Mouse (Mus musculus) CH12.LX (cell line): ENCODE measurements around the gene Klhl23. TPM values are rescaled to one million over a fixed set of nuclear protein-coding genes. Genes with fewer than 3 reads are reported as not detected.
A peak's percentile ranks its signal among the peaks of the same experiment; 100 is the strongest.

Experiments used
- DNase-seq: peaks from one replicate; pipeline ENCODE4 v3.0.0-alpha.2; 2013; ENCODE audit errors: extremely low read depth
- H3K27ac ChIP-seq: 2 replicates; pipeline ENCODE4 v1.5.1; 2012; ENCODE audit warnings: low read depth, mild to moderate bottlenecking, control low read depth, moderate library complexity; ENCODE audit not compliant: insufficient read depth
- H3K27me3 ChIP-seq: replicated peaks from 2 replicates; pipeline ENCODE3; 2012; ENCODE audit warnings: inconsistent platforms
- H3K36me3 ChIP-seq, 2 experiments: replicated peaks in 1 of 2; 2 replicates each; pipeline versions ENCODE3 to v1.6.1; 2012; ENCODE audit warnings: inconsistent platforms in 1 of 2, low read length in 1 of 2, mild to moderate bottlenecking in 1 of 2, mixed read lengths in 1 of 2, moderate library complexity in 1 of 2; ENCODE audit not compliant: control insufficient read depth in 1 of 2, insufficient read depth in 1 of 2
- H3K4me1 ChIP-seq, 2 experiments: 2 replicates each; pipeline ENCODE4 v1.6.1; 2012; ENCODE audit warnings: inconsistent platforms in 1 of 2, moderate library complexity in 1 of 2; ENCODE audit not compliant: insufficient read depth in 2 of 2, control insufficient read depth in 1 of 2
- H3K4me2 ChIP-seq: 2 replicates; pipeline ENCODE4 v1.6.1; 2012; ENCODE audit warnings: low read depth, mild to moderate bottlenecking, control low read depth; ENCODE audit not compliant: poor library complexity, insufficient read depth, severe bottlenecking
- H3K4me3 ChIP-seq, 3 experiments: fragments of 150-350 bp in 1 of 3; sonication (generic) in 1 of 3; replicated peaks in 1 of 3; 2 replicates each; pipeline versions ENCODE3 to v1.5.1; 2011 to 2012; ENCODE audit warnings: low read depth in 2 of 3, low read length in 2 of 3, mild to moderate bottlenecking in 2 of 3, moderate library complexity in 2 of 3, control low read depth in 1 of 3, improper control_type of control experiment in 1 of 3, inconsistent platforms in 1 of 3, mixed read lengths in 1 of 3; ENCODE audit not compliant: poor library complexity in 1 of 3
- H3K79me2 ChIP-seq: replicated peaks from 2 replicates; pipeline ENCODE4 v1.6.1; 2012; ENCODE audit warnings: mild to moderate bottlenecking, moderate library complexity; ENCODE audit not compliant: control insufficient read depth, poor library complexity, insufficient read depth, severe bottlenecking; ENCODE audit errors: extremely low read depth
- H3K9ac ChIP-seq: 2 replicates; pipeline ENCODE4 v1.6.1; 2012; ENCODE audit warnings: low read depth, mild to moderate bottlenecking, control low read depth, moderate library complexity; ENCODE audit not compliant: insufficient read depth
- H3K9me3 ChIP-seq: replicated peaks from 2 replicates; pipeline ENCODE3; 2012; ENCODE audit warnings: low read length, inconsistent platforms, mixed read lengths
- BHLHE40 ChIP-seq: IDR thresholded peaks from 2 replicates; pipeline ENCODE4 v1.6.1; 2011; ENCODE audit warnings: mild to moderate bottlenecking, low read depth, low read length, improper control_type of control experiment
- CHD1 ChIP-seq: IDR thresholded peaks from 2 replicates; pipeline ENCODE4 v1.6.1; 2012; ENCODE audit warnings: low read depth, low read length, improper control_type of control experiment, inconsistent platforms
- CTCF ChIP-seq, 2 experiments: IDR thresholded peaks in 1 of 2; conservative IDR thresholded peaks in 1 of 2; 2 replicates each; pipeline ENCODE4 v1.5.1; 2011 to 2012; ENCODE audit warnings: low read depth in 2 of 2, low read length in 2 of 2, improper control_type of control experiment in 1 of 2, inconsistent platforms in 1 of 2, mild to moderate bottlenecking in 1 of 2, moderate library complexity in 1 of 2
- E2F4 ChIP-seq: IDR thresholded peaks from 2 replicates; pipeline ENCODE4 v1.6.1; 2011; ENCODE audit warnings: low read depth, low read length, improper control_type of control experiment; ENCODE audit not compliant: insufficient replicate concordance
- ELF1 ChIP-seq: IDR thresholded peaks from 2 replicates; pipeline ENCODE4 v1.6.1; 2014; ENCODE audit warnings: low read depth, mild to moderate bottlenecking, inconsistent platforms, low read length, improper control_type of control experiment
- EP300 ChIP-seq: IDR thresholded peaks from 2 replicates; pipeline ENCODE4 v1.6.1; 2011; ENCODE audit warnings: low read length, improper control_type of control experiment
- ETS1 ChIP-seq: conservative IDR thresholded peaks from 2 replicates; pipeline ENCODE4 v1.6.1; 2012; ENCODE audit warnings: low read depth, mild to moderate bottlenecking, inconsistent platforms, low read length, improper control_type of control experiment, moderate library complexity
- GABPA ChIP-seq: IDR thresholded peaks from 2 replicates; pipeline ENCODE4 v1.6.1; 2012; ENCODE audit warnings: low read depth, low read length, improper control_type of control experiment, inconsistent platforms; ENCODE audit not compliant: insufficient replicate concordance
- HCFC1 ChIP-seq: IDR thresholded peaks from 2 replicates; pipeline ENCODE4 v1.6.1; 2012; ENCODE audit warnings: low read depth, mild to moderate bottlenecking, inconsistent platforms, low read length, improper control_type of control experiment
- IRF4 ChIP-seq: IDR thresholded peaks from 2 replicates; pipeline ENCODE4 v1.6.1; 2014; ENCODE audit warnings: low read depth, mild to moderate bottlenecking, inconsistent platforms, low read length, improper control_type of control experiment
- JUN ChIP-seq: IDR thresholded peaks from 2 replicates; pipeline ENCODE4 v1.6.1; 2011; ENCODE audit warnings: low read depth, mild to moderate bottlenecking, low read length, improper control_type of control experiment, moderate library complexity; ENCODE audit not compliant: insufficient read depth
- JUND ChIP-seq: conservative IDR thresholded peaks from 2 replicates; pipeline ENCODE4 v1.6.1; 2011; ENCODE audit warnings: low read depth, low read length, improper control_type of control experiment
- KAT2A ChIP-seq: IDR thresholded peaks from 2 replicates; pipeline ENCODE4 v1.6.1; 2012; ENCODE audit warnings: low read length, improper control_type of control experiment, inconsistent platforms; ENCODE audit not compliant: insufficient replicate concordance
- MAFK ChIP-seq: IDR thresholded peaks from 2 replicates; pipeline ENCODE4 v1.6.1; 2011; ENCODE audit warnings: low read length, improper control_type of control experiment; ENCODE audit not compliant: insufficient replicate concordance
- MAX ChIP-seq: IDR thresholded peaks from 2 replicates; pipeline ENCODE4 v1.6.1; 2011; ENCODE audit warnings: low read length, improper control_type of control experiment
- MAZ ChIP-seq: IDR thresholded peaks from 2 replicates; pipeline ENCODE4 v1.6.1; 2012; ENCODE audit warnings: low read depth, mild to moderate bottlenecking, inconsistent platforms, low read length, improper control_type of control experiment, moderate library complexity
- MXI1 ChIP-seq: IDR thresholded peaks from 2 replicates; pipeline ENCODE4 v1.6.1; 2011; ENCODE audit warnings: mild to moderate bottlenecking, low read depth, low read length, improper control_type of control experiment
- MYC ChIP-seq: IDR thresholded peaks from 2 replicates; pipeline ENCODE4 v1.6.1; 2011; ENCODE audit warnings: low read depth, mild to moderate bottlenecking, improper control_type of control experiment, low read length
- NELFE ChIP-seq: IDR thresholded peaks from 2 replicates; pipeline ENCODE4 v1.6.1; 2011; ENCODE audit warnings: low read depth, low read length, improper control_type of control experiment
- PAX5 ChIP-seq: IDR thresholded peaks from 2 replicates; pipeline ENCODE4 v1.6.1; 2012; ENCODE audit warnings: low read length, inconsistent platforms, mixed read lengths
- POLR2A ChIP-seq: IDR thresholded peaks from 2 replicates; pipeline ENCODE4 v1.6.1; 2011; ENCODE audit warnings: low read depth, mild to moderate bottlenecking, improper control_type of control experiment, low read length
- POLR2AphosphoS2 ChIP-seq: IDR thresholded peaks from 2 replicates; pipeline ENCODE4 v1.6.1; 2011; ENCODE audit warnings: low read depth, low read length, improper control_type of control experiment
- RCOR1 ChIP-seq: conservative IDR thresholded peaks from 2 replicates; pipeline ENCODE4 v1.6.1; 2012; ENCODE audit warnings: low read depth, mild to moderate bottlenecking, inconsistent platforms, low read length, improper control_type of control experiment
- SIN3A ChIP-seq: IDR thresholded peaks from 2 replicates; pipeline ENCODE4 v1.6.1; 2012; ENCODE audit warnings: low read length, improper control_type of control experiment, inconsistent platforms
- SMC3 ChIP-seq: IDR thresholded peaks from 2 replicates; pipeline ENCODE4 v1.6.1; 2011; ENCODE audit warnings: low read depth, low read length, improper control_type of control experiment
- TBP ChIP-seq: conservative IDR thresholded peaks from 2 replicates; pipeline ENCODE4 v1.6.1; 2011; ENCODE audit warnings: low read depth, low read length, improper control_type of control experiment
- TCF12 ChIP-seq: IDR thresholded peaks from 2 replicates; pipeline ENCODE4 v1.6.1; 2014; ENCODE audit warnings: low read depth, mild to moderate bottlenecking, inconsistent platforms, low read length, improper control_type of control experiment
- UBTF ChIP-seq: IDR thresholded peaks from 2 replicates; pipeline ENCODE4 v1.6.1; 2012; ENCODE audit warnings: low read depth, mild to moderate bottlenecking, inconsistent platforms, low read length, improper control_type of control experiment, moderate library complexity
- USF1 ChIP-seq: IDR thresholded peaks from 2 replicates; pipeline ENCODE4 v1.6.1; 2014; ENCODE audit warnings: low read depth, mild to moderate bottlenecking, inconsistent platforms, low read length, improper control_type of control experiment
- USF2 ChIP-seq: conservative IDR thresholded peaks from 2 replicates; pipeline ENCODE4 v1.6.1; 2011; ENCODE audit warnings: low read depth, low read length, improper control_type of control experiment
- ZC3H11A ChIP-seq: IDR thresholded peaks from 2 replicates; pipeline ENCODE4 v1.6.1; 2012; ENCODE audit warnings: low read depth, mild to moderate bottlenecking, inconsistent platforms, low read length, improper control_type of control experiment
- ZKSCAN1 ChIP-seq: IDR thresholded peaks from 2 replicates; pipeline ENCODE4 v1.6.1; 2012; ENCODE audit warnings: low read depth, inconsistent platforms, low read length, improper control_type of control experiment, borderline replicate concordance
- ZMIZ1 ChIP-seq: IDR thresholded peaks from 2 replicates; pipeline ENCODE4 v1.6.1; 2012; ENCODE audit warnings: low read depth, mild to moderate bottlenecking, inconsistent platforms, low read length, improper control_type of control experiment
- ZNF384 ChIP-seq: IDR thresholded peaks from 2 replicates; pipeline ENCODE4 v1.6.1; 2012; ENCODE audit warnings: low read depth, low read length, improper control_type of control experiment, inconsistent platforms
- dilution Hi-C: fragments of 300-500 bp; cut with MboI; formaldehyde crosslinking; loops from 2 replicates; pipeline ENCODE4 v1.14.3; 2020; ENCODE audit warnings: low sequenced_read_pairs; ENCODE audit not compliant: extremely low pct_unique_long_range_greater_than_20kb, extremely low pct_ligation_motif_present
- in situ Hi-C: fragments of 300-500 bp; cut with MboI; formaldehyde crosslinking; loops from 3 replicates; pipeline ENCODE4 v1.14.3; 2019; ENCODE audit warnings: low sequenced_read_pairs, low pct_ligation_motif_present, low pct_unique_long_range_greater_than_20kb, mixed read lengths
- polyA plus RNA-seq: library from polyadenylated mRNA; unstranded; fragments of >175 nt; gene quantifications from 2 replicates; pipeline ENCODE4 v1.2.1, GENCODE M21; 2012; ENCODE audit warnings: low read depth; ENCODE audit not compliant: insufficient read length
- total RNA-seq, 2 experiments: library from RNA; depleted of rRNA; stranded (reverse); fragments of 300-350 nt in 1 of 2; fragments of >200 nt in 1 of 2; gene quantifications; 2 replicates each; pipeline ENCODE4 v1.2.3; 2012 to 2014

Gene Klhl23
- total and polyA plus RNA-seq, 3 experiments, result 0.05 to 0.34 (median 0.09) TPM

DNA sequence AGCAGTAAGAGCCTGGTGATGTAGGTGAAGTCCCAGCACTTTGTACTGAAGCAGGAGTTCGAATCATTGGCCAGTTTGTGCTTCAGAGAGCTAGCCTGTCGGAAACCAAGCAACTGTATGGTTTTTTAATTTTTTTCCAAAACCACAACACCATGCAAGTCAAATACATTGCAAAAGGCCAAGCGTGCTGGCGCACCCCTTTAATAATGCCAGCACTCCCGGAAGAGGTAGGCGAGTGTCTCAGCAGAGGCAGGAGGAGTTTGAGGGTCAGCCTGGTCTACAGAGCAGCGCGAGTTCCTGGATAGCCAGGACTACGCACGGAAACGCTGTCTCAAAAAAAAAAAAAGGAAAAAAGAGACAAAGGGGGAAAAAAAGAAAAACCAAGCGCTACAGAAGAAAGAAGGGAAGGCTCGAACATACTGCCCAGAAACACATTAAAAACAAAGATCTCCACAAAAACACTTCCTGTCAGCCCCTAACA, 39.3 kb downstream of the Klhl23 start:
- dilution Hi-C loops, result no loop called here
- H3K79me2 ChIP-seq, result peaks cover 36% of the 10 kb centered on the region

DNA sequence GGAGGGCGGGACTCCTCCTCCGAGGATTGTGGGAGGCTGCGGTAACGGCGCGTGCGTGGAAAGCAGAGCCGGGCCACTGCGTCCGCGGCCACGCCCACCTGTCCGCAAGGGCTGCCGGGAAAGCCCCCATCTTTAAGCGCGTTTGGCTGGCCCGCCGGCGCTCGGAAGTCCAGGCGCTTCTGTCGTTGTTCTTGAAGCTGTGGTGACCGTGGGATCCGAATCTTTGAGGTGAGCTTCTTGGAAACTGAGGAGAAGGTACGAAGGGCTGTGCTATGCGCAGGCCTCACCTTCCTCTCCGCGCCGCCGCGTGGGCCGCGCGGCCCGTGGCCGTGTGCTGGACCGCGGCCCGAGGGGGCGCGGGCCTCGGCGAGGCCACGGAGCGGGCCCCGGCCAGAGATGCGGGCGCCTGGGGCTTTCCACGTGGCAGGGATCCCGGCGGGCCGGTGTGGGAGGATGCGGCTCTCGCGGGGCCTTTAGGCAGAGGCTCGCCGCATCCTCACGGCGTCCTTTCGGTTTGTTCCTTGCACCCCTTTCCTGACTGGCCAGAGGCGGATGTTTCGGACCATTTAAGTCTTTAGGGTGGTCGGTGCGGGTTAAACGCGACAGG, 39.8 kb downstream of the Klhl23 start, which contains the start of gene Ssb:
TSS of gene Ssb (plus strand) at position 78 of the 607 bp plus-strand sequence.
- in situ Hi-C loops, result no loop called here
- dilution Hi-C loops, result no loop called here
- peak within 1 kb of the TSS; percentile 80 to 96 (median 92) for H3K4me3 ChIP-seq
- TF ChIP-seq MAX (no peak), E2F4 (no peak), TBP (peak; percentile 69), MAFK (no peak), ETS1 (no peak), GABPA (no peak), POLR2AphosphoS2 (peak; percentile 73; the same call in 1 of the 2 replicates), ZC3H11A (no peak), CHD1 (no peak; the same call in 1 of the 2 replicates), PAX5 (no peak), USF1 (no peak), ZKSCAN1 (no peak), SMC3 (no peak), UBTF (no peak; the same call in 1 of the 2 replicates), NELFE (peak; percentile 97), HCFC1 (peak; percentile 68), CTCF (conservative IDR thresholded peaks at IDR 0.05 in 1 of 2, IDR thresholded peaks at IDR 0.05 in 1 of 2; ENCODE audit: low read depth in 2 of 2, low read length in 2 of 2) (no peak), IRF4 (0 out of 2 replicates have a peak, but pooled peaks have one; percentile 4)

More for the DNA sequence above, 39.3 kb downstream of the Klhl23 start:
- H3K4me2 ChIP-seq, result peak overlapping the region; percentile 80
- no peaks in the 10 kb centered on the region for H3K27me3 ChIP-seq
- H3K9me3 ChIP-seq, result no peaks in the 10 kb centered on the region
- TF ChIP-seq ETS1 (no peak), RCOR1 (no peak), JUND (no peak), ZC3H11A (no peak), POLR2AphosphoS2 (no peak), USF1 (no peak), PAX5 (no peak), MYC (no peak; the same call in 1 of the 2 replicates), MAZ (peak; percentile 69), ZMIZ1 (no peak), NELFE (no peak), TCF12 (no peak; the same call in 1 of the 2 replicates), GABPA (no peak), SIN3A (peak; percentile 55; the same call in 1 of the 2 replicates), EP300 (0 out of 2 replicates have a peak, but pooled peaks have one; percentile 13), KAT2A (no peak), CTCF (conservative IDR thresholded peaks at IDR 0.05 in 1 of 2, IDR thresholded peaks at IDR 0.05 in 1 of 2; ENCODE audit: low read depth in 2 of 2, low read length in 2 of 2) (no peak), SMC3 (no peak), BHLHE40 (peak; percentile 42), E2F4 (0 out of 2 replicates have a peak, but pooled peaks have one; percentile 48), MAX (no peak), ELF1 (peak; percentile 78), IRF4 (0 out of 2 replicates have a peak, but pooled peaks have one; percentile 7), MXI1 (no peak), POLR2A (no peak), MAFK (no peak), USF2 (no peak), TBP (peak; percentile 73; the same call in 1 of the 2 replicates), CHD1 (no peak), JUN (no peak), ZKSCAN1 (no peak), ZNF384 (peak; percentile 84), HCFC1 (no peak)
- TF ChIP-seq, all 38 proteins: peak for 9
- peaks cover 0 to 23% of the 10 kb centered on the region in 2 experiments; a peak in 3 of 4 replicates for H3K4me1 ChIP-seq
- peaks cover 0 to 11% of the 10 kb centered on the region in 2 experiments for H3K36me3 ChIP-seq
- in situ Hi-C loops, result no loop called here
- H3K27ac ChIP-seq, result peak overlapping the region; percentile 45; the same call in 1 of the 2 replicates
- H3K4me3 ChIP-seq, result peak overlapping the region; percentile 64 to 96 (median 66)
- DNase-seq, result peak; percentile 44
- H3K9ac ChIP-seq, result peak overlapping the region; percentile 76

More for the DNA sequence above, 39.8 kb downstream of the Klhl23 start, which contains the start of gene Ssb:
- Histone ChIP-seq H3K79me2 (peaks cover 36% of the 10 kb centered on the region), H3K4me1 (peaks cover 0 to 23% of the 10 kb centered on the region in 2 experiments; a peak in 3 of 4 replicates), H3K9me3 (no peaks in the 10 kb centered on the region), H3K4me2 (peak within 1 kb of the TSS; percentile 80), H3K36me3 (peaks cover 2 to 14% of the 10 kb centered on the region in 2 experiments), H3K27me3 (no peaks in the 10 kb centered on the region), H3K9ac (peak within 1 kb of the TSS; percentile 100), H3K27ac (peak within 1 kb of the TSS; percentile 81)
- peak; percentile 91 for DNase-seq
